Mouse (Mus musculus) thymus, postnatal 10 days (tissue): ENCODE results near the gene Fignl2.

Experiments
- DNase-seq, 2 experiments: peaks; one replicate each; pipeline ENCODE4 v3.0.0; 2021; ENCODE audit warnings: low spot score in 2 of 2

The Fignl2 gene

DNA sequence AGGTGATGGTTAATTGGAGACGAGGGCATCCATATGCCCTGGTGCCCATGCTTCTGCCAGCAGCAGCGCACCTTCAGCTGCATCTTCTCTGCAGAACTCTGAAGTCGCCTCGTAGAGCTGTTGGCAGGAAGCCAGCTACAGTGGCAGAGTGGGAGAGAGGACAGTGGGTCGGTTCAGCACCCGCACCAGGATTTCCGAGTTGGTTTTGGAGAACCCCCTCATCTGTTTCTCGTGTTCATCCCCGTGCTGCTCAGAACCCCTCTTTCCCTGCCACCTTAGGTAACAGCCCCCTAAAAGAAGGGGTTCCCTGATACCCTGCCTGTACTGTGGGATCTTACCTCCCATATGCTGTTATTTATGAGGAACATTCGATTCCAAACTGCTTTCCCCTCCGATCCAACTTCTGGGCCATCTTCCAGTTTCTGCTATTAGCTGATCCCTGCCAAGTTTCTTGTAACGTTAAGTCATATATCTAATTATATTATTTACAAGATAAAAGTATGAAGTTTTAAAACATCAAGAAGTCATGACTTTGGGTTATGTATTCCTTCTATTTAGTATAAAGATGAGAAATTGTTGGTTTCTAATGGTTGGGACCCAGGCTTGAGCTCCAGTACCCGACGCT, 69.9 kb downstream of the Fignl2 start:
- DNase-seq: no peak

DNA sequence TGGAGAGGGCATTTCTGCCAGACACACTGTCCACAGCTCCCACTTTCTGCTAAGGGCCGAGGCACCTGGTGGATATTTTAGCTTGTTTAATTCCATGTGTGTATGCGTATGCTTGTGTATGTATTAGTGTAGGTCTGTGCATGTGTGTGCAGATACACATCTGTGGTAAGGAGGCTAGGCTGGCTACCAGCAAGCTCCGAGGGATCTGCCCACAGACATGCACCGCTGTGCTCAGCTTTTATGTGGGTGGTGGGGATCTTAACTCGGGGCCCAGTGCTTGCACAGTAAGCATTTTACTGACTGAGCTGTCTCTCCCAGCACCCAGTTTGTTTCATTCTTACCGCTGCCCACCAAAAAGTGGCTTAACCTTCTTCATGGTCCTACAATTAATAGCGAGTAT, 71.1 kb downstream of the Fignl2 start:
- no peak for DNase-seq

DNA sequence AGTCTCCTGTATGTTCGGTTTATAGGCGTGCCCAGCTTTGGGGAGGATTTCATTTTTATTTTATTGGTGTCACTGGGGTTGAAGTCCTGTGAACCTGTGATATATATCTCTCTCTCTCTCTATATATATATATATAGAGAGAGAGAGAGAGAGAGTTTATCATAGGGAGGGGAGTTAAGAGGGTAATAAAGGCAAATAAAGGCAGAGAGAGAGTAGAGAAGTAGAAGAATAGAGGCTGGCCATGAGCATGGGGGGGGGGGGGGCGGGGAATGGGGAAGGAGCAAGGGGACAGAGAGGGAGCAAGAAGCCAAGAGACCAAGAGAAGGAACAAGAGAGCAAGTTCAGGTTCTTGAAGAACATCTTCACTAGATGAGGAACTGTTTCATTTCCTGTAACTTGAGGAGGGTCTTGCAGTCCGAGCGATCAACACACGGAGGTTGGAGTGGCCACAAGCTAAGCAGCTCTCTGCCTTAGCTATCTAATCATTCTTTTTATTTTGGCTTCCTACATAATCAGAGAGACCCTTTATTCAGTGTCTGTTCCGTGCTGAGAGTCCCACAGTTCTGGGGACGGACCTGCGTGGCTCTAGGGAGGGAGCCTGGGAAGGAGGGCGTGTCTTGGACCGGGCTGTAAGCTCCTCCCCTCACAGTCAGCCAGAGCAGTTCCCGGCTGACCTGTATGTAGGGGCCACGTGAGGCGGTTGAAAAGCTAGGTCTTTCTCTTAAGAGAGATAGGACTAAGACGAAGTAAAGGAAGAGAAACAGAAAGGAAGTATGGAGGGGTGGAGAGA, 71.9 kb downstream of the Fignl2 start:
- no peak for DNase-seq

DNA sequence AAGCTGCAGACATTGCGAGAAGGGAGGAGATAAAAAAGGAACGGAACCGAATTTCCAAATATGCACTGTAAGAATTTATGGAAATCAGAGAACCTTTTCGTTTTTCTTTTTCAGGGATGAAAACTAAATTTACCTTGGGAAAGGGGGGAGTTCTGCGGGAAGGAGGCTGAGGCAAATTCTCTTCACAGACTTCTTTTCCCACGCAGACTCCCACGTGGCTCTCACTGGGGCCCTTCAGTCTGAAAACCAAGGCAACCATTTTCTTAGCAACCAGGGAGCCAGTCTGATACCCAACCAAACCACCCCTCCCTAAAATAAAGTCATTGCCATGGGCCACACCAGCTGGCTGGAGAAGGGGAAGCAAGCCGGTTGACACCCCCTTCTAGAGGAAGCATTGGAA, 72.7 kb downstream of the Fignl2 start:
- no peak for DNase-seq

DNA sequence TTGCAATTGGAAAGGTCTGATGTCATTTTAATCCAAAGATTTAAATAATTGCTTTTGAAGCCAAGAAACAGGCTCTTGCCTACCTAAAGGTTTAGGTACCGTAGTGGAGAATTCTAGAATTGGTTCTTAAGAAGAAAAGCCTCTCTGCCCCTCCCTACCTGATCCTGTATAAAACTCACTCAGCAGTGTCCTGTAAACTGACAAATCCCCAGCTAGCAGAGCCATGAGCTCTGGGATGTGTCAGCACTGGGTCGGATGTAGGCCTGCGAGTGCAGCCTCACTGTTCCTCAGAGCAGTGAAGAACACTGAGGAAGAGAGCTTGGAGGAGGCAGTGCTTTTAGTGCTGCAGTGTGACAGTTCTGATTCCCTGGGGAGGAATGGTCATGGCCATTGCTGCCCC, 73.8 kb downstream of the Fignl2 start:
- DNase-seq: no peak

DNA sequence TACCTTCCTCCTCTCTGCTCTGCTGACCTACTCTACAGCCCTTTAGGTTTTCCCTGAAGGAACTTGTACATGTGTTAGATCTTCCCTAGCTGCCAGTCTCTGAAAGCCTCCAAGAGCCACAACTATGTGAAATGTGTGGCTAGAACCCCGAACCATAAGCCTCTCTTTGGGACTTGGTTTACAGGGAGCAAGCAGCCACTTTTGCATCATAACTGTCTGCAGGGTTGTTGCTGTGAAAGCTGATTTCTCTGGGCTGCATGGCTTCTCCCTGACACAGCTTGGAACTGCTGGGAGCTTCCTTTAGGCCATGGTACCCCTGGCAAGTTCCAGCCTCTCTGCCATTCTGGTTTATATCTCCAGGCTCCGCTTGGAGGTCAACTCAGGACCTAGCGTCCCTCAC, 75.9 kb downstream of the Fignl2 start:
- DNase-seq: no peak

DNA sequence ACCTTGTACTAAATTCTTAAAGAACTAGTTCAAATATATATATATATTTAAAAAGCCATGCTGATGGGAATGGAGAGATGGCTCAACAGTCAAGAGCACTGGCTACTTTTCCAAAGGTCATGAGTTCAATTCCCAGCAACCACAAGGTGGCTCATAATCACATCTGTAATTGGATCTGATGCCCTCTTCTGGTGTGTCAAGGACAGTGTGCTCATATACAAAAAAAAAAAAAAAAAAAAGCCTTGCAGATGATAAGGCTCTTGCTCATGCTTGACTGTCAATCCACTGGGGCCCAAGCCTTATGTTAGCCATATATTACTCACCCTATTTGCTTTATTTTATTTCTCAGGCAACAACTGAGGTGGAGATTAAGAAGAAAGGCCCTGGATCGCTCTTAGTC, 76.7 kb downstream of the Fignl2 start:
- no peak for DNase-seq
